ENCODE assay signal across 14 mouse cellular contexts in genomic region chr14:29080630-29081029, GRCm38 (mm10).
DNase-seq lines count a peak whose midpoint lies in the region; ATAC-seq lines count a peak whose summit lies in the region.
"Had no signal": no experiment of that assay in that cellular context is flagged by ENCODE, and none has a peak within 500 bp of the region (broad histone marks: within the 10 kb centered on the region; RNA-seq: fewer than 3 reads in every experiment).

No protein-coding gene starts in this region.

- no peak overlapping the region for H3K9ac ChIP-seq in kidney, embryonic 15.5 days
- H3K9ac ChIP-seq in stomach, embryonic 16.5 days (ENCODE audit: low read length) = no peak overlapping the region
- H3K9ac ChIP-seq: embryonic facial prominence, embryonic 15.5 days; liver, embryonic 14.5 days; stomach, embryonic 15.5 days had no signal

- peaks cover 7% of the 10 kb centered on the region; the same call in 1 of the 2 replicates for H3K27me3 ChIP-seq in kidney, embryonic 15.5 days
- H3K27me3 ChIP-seq in stomach, embryonic 16.5 days (ENCODE audit: control insufficient read depth, insufficient read depth, low read length) = no peaks in the 10 kb centered on the region
- H3K27me3 ChIP-seq: embryonic facial prominence, embryonic 15.5 days; megakaryocyte, embryonic 14.5 days; stomach, embryonic 15.5 days had no signal

- H3K4me2 ChIP-seq in kidney, embryonic 15.5 days = no peak overlapping the region
- no peak overlapping the region for H3K4me2 ChIP-seq in stomach, embryonic 16.5 days (ENCODE audit: low read depth, low read length)
- H3K4me2 ChIP-seq: embryonic facial prominence, embryonic 15.5 days; stomach, embryonic 15.5 days had no signal

- 49% methylated on average over 4 of the region's 4 CpGs for WGBS in kidney, embryonic 15.5 days
- 72% methylated on average over 4 of the region's 4 CpGs for WGBS in stomach, embryonic 16.5 days

- no peaks in the 10 kb centered on the region for H3K9me3 ChIP-seq in kidney, embryonic 15.5 days (replicated peaks)
- H3K9me3 ChIP-seq in stomach, embryonic 16.5 days (replicated peaks; ENCODE audit: control insufficient read depth, low read length) = no peaks in the 10 kb centered on the region
- H3K9me3 ChIP-seq: embryonic facial prominence, embryonic 15.5 days; stomach, embryonic 15.5 days had no signal

- no peaks in the 10 kb centered on the region for H3K4me1 ChIP-seq in kidney, embryonic 15.5 days
- H3K4me1 ChIP-seq in stomach, embryonic 16.5 days (ENCODE audit: control insufficient read depth, insufficient read depth, low read length) = no peaks in the 10 kb centered on the region
- H3K4me1 ChIP-seq: embryonic facial prominence, embryonic 15.5 days; megakaryocyte, embryonic 14.5 days; stomach, embryonic 15.5 days had no signal

- no peaks in the 10 kb centered on the region for H3K36me3 ChIP-seq in kidney, embryonic 15.5 days
- no peaks in the 10 kb centered on the region for H3K36me3 ChIP-seq in stomach, embryonic 16.5 days (ENCODE audit: control insufficient read depth, insufficient read depth, low read length)
- H3K36me3 ChIP-seq: embryonic facial prominence, embryonic 15.5 days; stomach, embryonic 15.5 days had no signal

- no peak overlapping the region for H3K4me3 ChIP-seq in kidney, embryonic 15.5 days (replicated peaks)
- no peak overlapping the region for H3K4me3 ChIP-seq in stomach, embryonic 16.5 days (replicated peaks; ENCODE audit: low read length)
- H3K4me3 ChIP-seq: embryonic facial prominence, embryonic 15.5 days; megakaryocyte, embryonic 14.5 days; stomach, embryonic 15.5 days had no signal

- ATAC-seq in kidney, embryonic 15.5 days (replicated peaks; ENCODE audit: low FRiP score) = peak; percentile 71; the same call in 1 of the 2 replicates
- no peak for ATAC-seq in stomach, embryonic 16.5 days (ENCODE audit: insufficient read depth, low FRiP score)

- peak; percentile 68 to 84 for DNase-seq in adrenal gland, adult (ENCODE audit: inconsistent age in 2 of 2, low spot score in 1 of 2)
- no peak for DNase-seq in adrenal gland, postnatal 4 days (ENCODE audit: low spot score in 2 of 2)
- peak; percentile 21 for DNase-seq in adrenal gland, postnatal 25 days
- no peak for DNase-seq in cerebellum, adult 11 months
- DNase-seq in right cerebral cortex, postnatal 36 days (ENCODE audit: low spot score in 2 of 2) = no peak
- no peak for DNase-seq in embryo, embryonic 9.5 days (ENCODE audit: extremely low spot score)
- DNase-seq: cerebellum, postnatal 36 days; heart, postnatal 10 days had no signal

- 0 out of 2 replicates have a peak overlapping the region, but pooled peaks have one; percentile 27 for H3K27ac ChIP-seq in kidney, embryonic 15.5 days
- H3K27ac ChIP-seq in stomach, embryonic 16.5 days (ENCODE audit: low read length) = peak overlapping the region; percentile 77
- H3K27ac ChIP-seq: liver, embryonic 14.5 days; stomach, embryonic 15.5 days had no signal

Comparison
In these comparisons a context has a peak if more than half of its experiments do, and no peak if none do; other contexts are left out.
1. DNase-seq: peak in adrenal gland, adult (2 of 2) and adrenal gland, postnatal 25 days (single experiment); none in adrenal gland, postnatal 4 days (0 of 2), cerebellum, adult 11 months (single experiment), right cerebral cortex, postnatal 36 days (0 of 2) and embryo, embryonic 9.5 days (single experiment).